Mouse (Mus musculus) T-helper 2 cell (primary cell): Measurements from ENCODE around the gene Mkks.
"Not testable (repeated sequence)": the region's sequence is repeated elsewhere in the genome, so short reads cannot be mapped to it uniquely, and the experiment has no call there.

ENCODE experiments used
- in situ Hi-C: fragments of 300-600 bp; cut with MboI, MseI; formaldehyde crosslinking; loops from one replicate; pipeline ENCODE4 v1.15.1; 2025; ENCODE audit warnings: high pct_unique_total_duplicates

The Mkks gene

DNA sequence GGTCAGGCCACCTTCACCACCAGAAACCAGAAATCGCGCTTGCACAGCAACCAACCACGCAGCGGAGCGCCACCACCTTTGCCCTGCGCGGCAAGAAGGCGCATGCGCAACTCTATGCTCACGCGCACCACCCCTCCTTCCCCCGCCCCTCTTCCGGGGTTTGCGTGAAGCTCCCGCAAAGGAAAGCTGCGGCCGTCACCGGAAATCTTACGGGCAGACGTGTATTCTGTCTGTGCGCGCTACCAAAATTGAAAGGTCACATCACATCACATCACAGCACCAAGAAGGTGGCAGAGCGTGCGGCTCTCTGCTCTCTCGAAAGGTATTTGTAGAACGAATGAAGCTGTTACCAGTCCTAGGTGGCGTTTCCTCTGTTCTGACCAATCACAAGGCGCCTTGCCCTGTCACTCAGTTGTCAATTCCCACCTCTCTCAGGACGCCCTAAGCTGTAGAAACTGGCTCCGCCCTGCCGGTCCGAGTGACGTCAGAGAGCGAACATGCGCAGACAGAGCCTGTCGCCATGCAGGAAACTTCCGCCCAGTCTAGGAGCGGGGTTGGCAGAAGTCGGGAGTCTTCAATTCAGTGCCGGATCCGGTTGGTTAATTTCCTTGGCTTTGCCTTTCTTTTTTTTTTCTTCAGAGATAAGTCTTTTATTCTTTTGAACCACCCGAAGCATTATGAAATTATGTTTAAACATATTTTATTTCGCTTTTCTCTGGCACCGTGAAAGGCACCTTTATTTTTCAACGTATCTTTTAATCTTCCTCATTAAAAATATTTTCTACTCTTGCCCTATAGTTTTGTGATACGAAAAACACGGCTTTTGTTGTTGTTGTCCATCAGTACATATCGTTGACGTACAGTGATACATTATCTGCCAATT, at the start of gene Mkks, which contains the start of the genes Slx4ip and AL731706.1:
Mkks (minus strand) TSS at position 322 of the 883 bp plus-strand sequence.
Slx4ip (plus strand) TSS at position 151 of the 883 bp plus-strand sequence.
AL731706.1 (minus strand) TSS at position 322 of the 883 bp plus-strand sequence.
- in situ Hi-C loops = no loop called here

- in situ Hi-C loops = no loop called here
These were observed 47.1 kb upstream of the Mkks start for GRCm38 (mm10) chr2:136938249-136938648.

DNA sequence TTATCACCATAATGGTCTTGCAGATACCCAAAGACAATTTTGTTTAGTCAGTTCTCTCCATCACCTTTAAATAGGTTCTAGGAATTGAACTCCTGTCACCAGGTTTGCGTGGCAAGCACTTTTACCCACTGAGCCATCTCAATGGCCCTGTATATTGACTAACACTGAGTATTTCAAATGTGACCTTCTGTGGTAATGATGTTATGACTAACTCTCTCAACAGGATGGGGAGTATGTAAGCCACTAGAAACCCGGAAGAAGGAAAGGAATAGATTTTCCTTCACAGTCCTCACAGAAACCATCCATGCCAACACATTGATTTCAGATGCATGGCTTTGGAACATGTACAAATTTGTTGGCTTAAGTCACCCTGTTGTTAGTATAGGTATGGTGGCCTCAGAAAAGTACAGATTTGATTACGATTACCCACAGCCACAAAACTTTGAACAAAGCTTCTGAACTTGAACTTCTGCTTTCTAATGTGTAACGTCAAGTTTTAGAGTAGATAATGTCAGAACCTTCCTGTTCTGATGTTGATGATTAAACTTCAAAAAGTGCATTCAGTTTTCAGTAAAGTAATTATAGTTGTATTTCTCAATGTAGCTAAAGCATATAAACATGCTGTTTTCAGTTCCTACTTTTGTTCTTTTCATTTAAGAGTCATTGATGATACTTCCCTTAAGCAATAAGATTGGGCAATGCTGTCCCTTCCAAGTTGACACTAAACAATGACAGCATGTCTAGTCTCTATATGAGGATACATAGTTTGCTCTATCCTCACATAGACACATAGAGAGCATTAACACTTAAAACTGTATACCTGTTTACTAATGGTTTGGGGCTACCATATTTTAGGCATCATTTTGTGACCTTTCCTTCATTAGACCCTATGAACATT, 45.5 kb upstream of the Mkks start:
- in situ Hi-C loops = no loop called here

- in situ Hi-C loops = no loop called here
These were observed 29.8 kb upstream of the Mkks start for GRCm38 (mm10) chr2:136921003-136921408.

GRCm38 (mm10) chr2:136920257-136920993, 29.2 kb upstream of the Mkks start:
- in situ Hi-C loops = no loop called here

DNA sequence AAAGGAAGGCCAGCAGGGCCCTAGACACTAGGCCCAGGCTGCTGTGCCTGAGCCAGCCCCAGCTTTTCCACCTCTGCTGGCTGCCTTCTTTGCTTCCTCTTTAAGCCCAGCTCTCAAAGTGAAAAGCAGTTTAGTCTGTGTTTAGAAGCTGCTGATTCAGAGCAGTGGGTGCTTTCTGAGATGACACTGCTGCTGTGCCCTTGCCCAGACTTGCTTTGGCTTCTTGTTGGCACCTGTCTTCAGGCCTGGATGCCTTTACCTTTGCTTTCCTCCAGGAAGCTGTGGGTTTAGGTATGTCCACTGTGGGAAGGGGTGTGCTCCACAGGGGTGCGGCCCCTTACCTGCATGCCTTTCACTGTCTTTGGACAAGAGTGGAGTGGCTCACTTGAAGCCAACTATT, 28.2 kb upstream of the Mkks start:
- in situ Hi-C loops = no loop called here

DNA sequence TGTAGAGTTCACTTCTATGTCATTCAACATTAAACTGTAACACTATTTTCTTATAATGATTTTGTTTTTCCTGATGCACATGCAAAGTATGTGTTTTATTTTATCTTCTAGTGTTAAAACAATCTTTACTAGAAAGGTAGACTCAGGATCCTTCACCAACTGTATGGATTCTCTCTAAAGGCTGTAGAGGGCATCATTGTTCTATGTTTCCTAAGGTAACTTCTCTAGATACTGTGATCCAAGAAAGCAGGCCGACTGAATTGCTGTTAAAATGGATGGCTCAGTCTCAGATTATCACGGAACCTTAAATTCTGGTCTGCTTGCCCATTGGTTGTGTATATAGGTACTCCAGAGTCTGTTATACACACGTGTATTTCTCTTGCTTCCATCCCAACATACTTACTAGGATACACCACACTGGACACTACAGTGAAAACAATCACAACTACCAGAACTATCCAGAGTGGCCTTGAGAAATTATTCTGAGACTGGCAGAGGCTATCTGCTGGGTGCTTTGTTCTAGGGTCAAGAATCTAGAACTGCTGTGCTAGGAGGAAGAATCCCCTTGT, 23.2 kb upstream of the Mkks start:
- in situ Hi-C loops = no loop called here

DNA sequence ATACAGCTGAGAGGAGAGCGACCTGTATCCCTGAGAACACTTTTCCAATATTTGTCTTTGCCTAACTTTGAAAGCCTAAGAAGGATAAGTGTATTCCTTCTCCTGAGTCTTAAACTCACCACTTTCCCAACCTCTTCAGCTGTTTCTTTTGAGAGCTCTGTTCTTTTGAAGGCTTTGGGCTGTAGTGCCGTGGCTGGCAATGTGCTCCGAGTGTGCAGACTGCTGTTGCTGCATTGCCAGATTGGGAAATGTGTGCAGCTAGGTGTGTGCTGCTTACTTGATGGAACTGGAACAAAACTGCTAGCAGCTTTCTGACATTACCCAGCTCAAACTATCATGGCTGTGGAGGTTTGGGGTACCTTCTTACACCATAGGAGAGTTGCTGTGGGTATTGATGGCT, 21.8 kb upstream of the Mkks start:
- in situ Hi-C loops = no loop called here

GRCm38 (mm10) chr2:136911958-136912411, 20.8 kb upstream of the Mkks start:
- in situ Hi-C loops = no loop called here

GRCm38 (mm10) chr2:136909298-136909697, 18.1 kb upstream of the Mkks start:
- in situ Hi-C loops = no loop called here

- in situ Hi-C loops = no loop called here
These were observed 17.4 kb upstream of the Mkks start for GRCm38 (mm10) chr2:136908596-136908995.

DNA sequence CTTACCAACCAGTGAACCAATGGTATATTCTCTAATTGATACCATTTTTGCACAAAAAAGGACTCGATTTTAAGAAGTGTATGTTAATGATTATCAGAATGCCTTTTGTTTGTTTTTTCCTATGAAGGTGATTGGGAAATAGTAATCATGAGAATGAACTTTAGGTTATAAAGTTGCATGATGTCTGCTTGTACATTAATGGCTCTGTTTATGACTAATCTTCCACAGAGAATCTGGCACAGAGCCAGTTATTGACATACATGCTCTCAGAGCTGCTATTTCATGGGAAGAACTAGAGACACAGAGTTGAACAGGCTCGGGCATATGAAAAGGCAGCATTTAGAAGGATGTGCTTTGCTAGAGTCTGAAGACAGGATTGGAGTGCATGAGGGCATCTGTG, 4.9 kb upstream of the Mkks start:
- in situ Hi-C loops = no loop called here

- in situ Hi-C loops = no loop called here
These were observed 3.3 kb upstream of the Mkks start for GRCm38 (mm10) chr2:136894494-136894893.

DNA sequence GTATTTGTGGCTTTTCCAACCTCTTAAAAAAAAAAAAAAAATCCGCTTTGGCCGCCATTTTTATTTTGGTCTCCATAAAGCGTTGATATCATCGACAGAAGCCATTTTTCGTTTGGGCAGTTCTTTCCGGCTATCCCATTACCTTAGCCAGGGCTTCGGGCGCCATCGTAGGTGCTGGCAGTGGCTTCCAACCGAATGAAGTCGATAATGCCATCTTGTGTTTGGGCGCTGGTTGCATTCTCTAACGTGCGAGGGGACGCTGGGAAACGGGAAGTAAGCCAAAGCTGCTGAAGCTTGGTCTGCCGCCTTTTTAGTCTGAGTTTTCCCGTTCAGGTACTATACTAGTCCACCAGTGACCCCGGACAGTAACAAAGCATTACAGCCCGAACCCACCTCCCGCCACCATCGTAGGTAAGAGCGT, 772 bp upstream of the Mkks start:
- in situ Hi-C loops = no loop called here

DNA sequence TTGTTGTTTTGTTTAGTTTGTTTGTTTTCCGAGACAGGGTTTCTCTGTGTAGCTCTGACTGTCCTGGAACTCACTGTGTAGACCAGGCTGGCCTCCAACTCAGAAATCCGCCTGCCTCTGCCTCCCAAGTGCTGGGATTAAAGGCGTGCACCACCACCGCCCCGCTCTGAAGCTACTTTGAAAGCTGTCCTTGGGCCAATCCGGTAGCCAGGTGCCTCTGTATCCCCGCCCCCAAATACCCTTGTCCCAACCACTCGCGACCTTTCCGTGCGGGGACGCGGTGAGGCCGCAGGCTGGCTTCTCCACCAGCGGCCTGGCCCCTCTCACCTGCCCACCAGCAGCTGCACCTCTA, 497 bp downstream of the Mkks start:
- in situ Hi-C loops = not testable (repeated sequence)

DNA sequence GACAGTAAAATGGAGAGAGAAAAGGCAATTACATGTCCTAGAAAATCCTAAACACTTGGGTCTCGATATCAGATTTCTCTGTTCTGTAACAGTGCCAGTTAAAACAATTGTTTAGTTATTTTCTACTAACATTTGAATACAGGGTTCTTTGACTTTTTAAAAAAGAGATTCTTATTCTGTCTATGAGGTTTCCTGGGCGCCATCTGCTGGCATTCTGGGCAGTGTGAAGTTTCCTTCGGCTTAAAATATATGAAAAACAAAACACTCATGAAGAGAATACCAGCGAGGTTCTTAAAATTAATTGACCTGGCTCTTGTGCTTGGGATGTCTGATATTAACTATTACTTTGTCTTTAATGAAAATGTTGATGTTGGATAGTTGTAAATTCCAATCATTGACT, 4.3 kb downstream of the Mkks start:
- in situ Hi-C loops = no loop called here

GRCm38 (mm10) chr2:136885579-136885978, 5.6 kb downstream of the Mkks start, which contains the start of gene AL731706.2:
AL731706.2 (minus strand) TSS chr2:136885679.
- in situ Hi-C loops = no loop called here

DNA sequence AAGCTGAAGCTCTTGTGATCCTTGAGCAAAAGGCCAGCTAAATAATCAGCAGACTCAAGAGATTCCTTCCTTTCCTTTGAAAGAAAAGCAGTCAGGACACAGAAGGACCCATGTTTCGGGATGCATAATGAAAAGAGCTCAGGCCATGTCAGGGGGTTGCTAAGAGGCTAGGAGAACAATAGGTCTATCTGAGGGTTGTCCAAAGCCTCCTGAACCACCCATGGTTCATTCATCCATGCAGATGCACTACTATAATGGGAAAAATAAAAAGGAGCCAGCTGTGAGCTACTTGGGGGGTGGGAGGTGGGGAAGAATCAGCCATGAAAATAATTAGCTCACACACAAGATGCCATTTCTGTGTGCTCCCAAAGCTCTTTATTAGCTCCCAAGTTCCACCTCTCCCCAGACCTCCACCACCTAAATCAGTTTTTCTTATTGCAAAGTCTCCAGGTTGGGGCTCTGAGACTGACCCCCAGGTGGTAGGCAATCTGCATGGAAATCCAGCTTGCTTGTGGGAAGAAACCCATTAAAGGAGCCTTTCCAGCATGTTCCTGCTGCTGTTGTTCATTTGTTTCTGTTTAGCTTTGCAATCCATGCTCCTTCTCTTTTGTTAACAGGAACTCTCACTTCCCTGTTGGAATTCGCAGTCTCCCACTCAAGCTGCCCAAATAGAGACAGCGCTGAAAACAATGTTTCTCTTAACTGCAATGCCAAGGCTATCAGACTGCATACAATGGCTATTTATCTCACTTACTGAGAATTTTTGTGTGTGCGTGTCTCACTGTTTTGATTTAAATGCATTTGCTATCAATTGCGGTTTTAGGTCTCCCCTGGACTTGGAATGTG, 36.4 kb downstream of the Mkks start:
- in situ Hi-C loops = no loop called here

DNA sequence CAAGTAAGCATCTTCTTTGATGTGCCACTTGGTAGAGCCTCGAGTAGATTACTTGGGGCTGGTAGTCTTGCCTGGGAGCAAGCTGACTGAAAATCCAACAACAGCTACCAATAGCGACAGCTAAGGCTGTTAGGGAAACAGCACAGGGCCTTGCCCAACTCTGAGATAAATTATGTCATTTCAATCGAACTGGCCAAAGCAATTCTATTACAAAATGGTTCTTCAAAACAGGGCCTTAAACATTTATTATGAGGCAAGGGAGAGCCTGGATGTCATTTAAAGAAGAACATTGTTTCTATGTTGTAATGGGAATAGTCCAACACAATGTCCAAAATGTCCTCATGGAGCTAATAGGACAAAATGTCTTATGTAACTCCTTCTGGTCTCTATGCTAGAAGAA, 40.8 kb downstream of the Mkks start:
- in situ Hi-C loops = no loop called here

DNA sequence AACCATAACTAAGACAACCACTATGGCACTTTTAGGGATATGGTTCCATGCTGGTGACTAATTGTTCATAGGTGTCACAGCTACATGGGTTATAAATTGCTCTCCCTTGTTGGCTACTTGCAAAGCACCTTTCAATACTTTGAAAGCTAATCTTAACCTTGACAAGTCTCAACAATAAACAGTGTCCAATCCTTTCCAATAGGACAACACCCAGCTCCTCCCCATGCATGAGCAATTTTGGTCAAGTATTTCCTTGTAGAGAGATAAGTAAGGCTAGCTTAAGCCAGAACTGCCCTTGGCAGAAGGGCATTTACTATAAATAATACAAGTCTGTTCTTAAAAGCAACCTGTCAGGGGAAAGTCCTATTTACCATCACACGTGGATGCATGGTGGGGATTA, 53.2 kb downstream of the Mkks start:
- in situ Hi-C loops = loop anchor here (10.0 kb wide), 1 partner anchor 1257 kb away; no protein-coding TSS in a partner anchor
